Mouse (Mus musculus) heart, postnatal 0 days (tissue): ENCODE measurements around the gene Ero1lb.

Experiments
- CTCF ChIP-seq: IDR thresholded peaks from 2 replicates; pipeline ENCODE4 v1.5.1; 2016; ENCODE audit warnings: antibody characterized with exemption, control low read depth, low read depth
- EP300 ChIP-seq: IDR thresholded peaks from 2 replicates; pipeline ENCODE4 v1.6.1; 2016; ENCODE audit warnings: antibody characterized with exemption, low read depth

- TF ChIP-seq CTCF: no peak
- TF ChIP-seq EP300: no peak
Observed at GRCm38 (mm10) chr13:12522346-12522745, 43.3 kb upstream of the Ero1lb start.
